In the genomic region with DNA sequence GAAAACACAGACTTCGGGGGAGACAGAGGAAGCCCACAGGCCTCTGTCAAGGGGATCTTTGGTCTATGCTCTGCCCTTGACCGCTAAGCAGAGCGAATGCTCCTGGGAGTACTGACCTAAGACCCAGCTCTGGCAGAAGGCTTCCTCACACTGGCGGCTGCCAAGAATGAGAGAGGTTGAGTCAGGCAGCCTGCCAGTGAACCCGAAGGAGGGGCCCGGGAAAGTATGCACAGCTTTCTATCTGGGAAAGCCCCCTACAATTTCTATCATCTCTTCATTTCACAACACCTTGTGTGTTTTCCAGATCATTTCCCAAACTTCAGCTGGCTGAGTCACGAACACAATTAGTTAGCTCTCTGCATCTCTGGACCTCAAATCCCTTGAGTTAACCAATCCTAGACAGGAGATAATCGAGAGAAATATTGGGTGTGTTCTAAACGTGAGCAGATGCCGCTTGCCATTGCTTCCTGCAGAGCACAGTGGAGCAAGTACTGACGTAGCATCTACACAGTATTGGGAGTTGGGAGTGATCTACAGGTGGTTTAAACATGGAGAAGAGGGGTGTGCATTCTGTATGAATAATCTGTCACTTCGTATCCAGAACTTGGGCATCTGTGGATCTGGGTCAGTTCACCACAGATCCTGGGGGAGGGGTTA, we compare ENCODE assay signal across 10 mouse cellular contexts. TPM values are rescaled to one million over a fixed set of nuclear protein-coding genes. Genes with fewer than 3 reads are reported as not detected.
DNase-seq lines count a peak whose midpoint lies in the region; ATAC-seq and TF ChIP-seq lines count a peak whose summit lies in the region.
"Had no signal": no experiment of that assay in that cellular context is flagged by ENCODE, and none has a peak within 500 bp of the region (broad histone marks: within the 10 kb centered on the region; RNA-seq: fewer than 3 reads in every experiment).

No protein-coding gene starts in this region.

- H3K27ac ChIP-seq in embryonic facial prominence, embryonic 15.5 days (replicated peaks) = peak overlapping the region; percentile 55
- no peak overlapping the region for H3K27ac ChIP-seq in cerebellum, adult 2 months (ENCODE audit: insufficient read depth, low read length)

- WGBS in embryonic facial prominence, embryonic 15.5 days = 44% methylated on average over 12 of the region's 12 CpGs
- 11% methylated on average over 12 of the region's 12 CpGs for WGBS in lung, adult 2 months
- WGBS in cerebellum, adult 2 months = 16% methylated on average over 12 of the region's 12 CpGs

- H3K4me1 ChIP-seq in embryonic facial prominence, embryonic 15.5 days = peaks cover 22% of the 10 kb centered on the region
- H3K4me1 ChIP-seq in lung, adult 2 months (ENCODE audit: control insufficient read depth, insufficient read depth, low read length) = peaks cover 24% of the 10 kb centered on the region
- 0 out of 2 replicates have a peak, but pooled peaks cover 6% of the 10 kb centered on the region for H3K4me1 ChIP-seq in cerebellum, adult 2 months (ENCODE audit: control insufficient read depth, insufficient read depth, low read length)

- H3K4me3 ChIP-seq in embryonic facial prominence, embryonic 15.5 days (replicated peaks) = no peak overlapping the region
- H3K4me3 ChIP-seq in lung, adult 2 months (replicated peaks; ENCODE audit: extremely low read depth, low read depth, low read length) = no peak overlapping the region
- no peak overlapping the region for H3K4me3 ChIP-seq in cerebellum, adult 2 months (replicated peaks; ENCODE audit: insufficient read depth, low read depth, low read length)

- no peaks in the 10 kb centered on the region for H3K36me3 ChIP-seq in embryonic facial prominence, embryonic 15.5 days

- ATAC-seq in embryonic facial prominence, embryonic 15.5 days (ENCODE audit: insufficient number of reproducible peaks, low FRiP score, low TSS enrichment, low read depth) = no peak
- no peak for ATAC-seq in inflammation-experienced regulatory T-cells, adult 6 months

- no peak for TF ChIP-seq POLR2A in lung, adult 2 months (IDR thresholded peaks at IDR 0.05; ENCODE audit: borderline replicate concordance, extremely low read depth, low read depth, low read length)
- no peak for TF ChIP-seq POLR2A in cerebellum, adult 2 months (IDR thresholded peaks at IDR 0.05; ENCODE audit: borderline replicate concordance, insufficient read depth, low read length)

- no peak overlapping the region for H3K9ac ChIP-seq in embryonic facial prominence, embryonic 15.5 days

- no peaks in the 10 kb centered on the region for H3K27me3 ChIP-seq in embryonic facial prominence, embryonic 15.5 days
- no peaks in the 10 kb centered on the region for H3K27me3 ChIP-seq in cerebellum, adult 2 months (ENCODE audit: control insufficient read depth, insufficient read depth, low read length)

- H3K4me2 ChIP-seq in embryonic facial prominence, embryonic 15.5 days (replicated peaks) = no peak overlapping the region

- DNase-seq in adrenal gland, adult (ENCODE audit: inconsistent age in 2 of 2, low spot score in 1 of 2) = peak; percentile 71 to 90
- DNase-seq in adrenal gland, postnatal 4 days (ENCODE audit: low spot score in 2 of 2) = no peak
- peak; percentile 71 for DNase-seq in heart, postnatal 4 days
- DNase-seq in lung, adult 2 months = peak; percentile 65
- DNase-seq in cerebellum, adult 2 months = no peak
- DNase-seq in left cerebral cortex, postnatal 25 days (ENCODE audit: low spot score in 2 of 2) = no peak

- H3K9me3 ChIP-seq in embryonic facial prominence, embryonic 15.5 days (replicated peaks) = no peaks in the 10 kb centered on the region

- intact Hi-C loops in left cerebral cortex, postnatal 25 days (cut with DNase I) = loop anchor here (5.0 kb wide), 1 partner anchor 100 kb away; no protein-coding TSS in a partner anchor

- no peak for TF ChIP-seq CTCF in lung, adult 2 months (IDR thresholded peaks at IDR 0.05; ENCODE audit: insufficient read depth, low read length)
- no peak for TF ChIP-seq CTCF in cerebellum, adult 2 months (IDR thresholded peaks at IDR 0.05; ENCODE audit: borderline replicate concordance, insufficient read depth, low read depth, low read length)

RNA-seq across cellular contexts. Expression of a gene that starts 9.8 kb away (rescaled TPM):
- 10 to 100 TPM; 68.7 to 72.6 TPM for total RNA-seq in adrenal gland, postnatal 4 days (2021)
- 60.4 and 61.7 TPM in 2 replicates for polyA plus RNA-seq in embryonic facial prominence, embryonic 15.5 days (2015; fragmentation: Nextera tagmentation; extraction: Ambion mirVana)
- total RNA-seq in heart, postnatal 4 days (2021) = 10 to 100 TPM; 29.9 to 33.8 TPM
- polyA plus RNA-seq in lung, adult 2 months (2012; rRNA removed) = 91.2 and 96.3 TPM in 2 replicates
- polyA plus RNA-seq in inflammation-experienced regulatory T-cells, adult 6 months (2017; shearing (Covaris generic)) = 10 to 100 TPM; 44.5 to 50.8 (median 46.5) TPM
- polyA plus RNA-seq in cerebellum, adult 2 months (2012; rRNA removed) = 33.9 and 35.5 TPM in 2 replicates
- total RNA-seq in left cerebral cortex, postnatal 25 days (2021) = 10 to 100 TPM; 20.5 to 20.6 TPM

RNA-seq across cellular contexts. Expression of a gene that starts 28.8 kb away (rescaled TPM):
- total RNA-seq in adrenal gland, postnatal 4 days (2021) = under 1 TPM in 1 of 2 experiments, not detected in 1; 0.59 TPM
- not detected in 2 replicates for polyA plus RNA-seq in embryonic facial prominence, embryonic 15.5 days (2015; fragmentation: Nextera tagmentation; extraction: Ambion mirVana)
- total RNA-seq in heart, postnatal 4 days (2021) = not detected
- not detected in 2 replicates for polyA plus RNA-seq in lung, adult 2 months (2012; rRNA removed)
- 1 to 10 TPM in 1 of 3 experiments, not detected in 2; 2.6 TPM for polyA plus RNA-seq in inflammation-experienced regulatory T-cells, adult 6 months (2017; shearing (Covaris generic))
- polyA plus RNA-seq in cerebellum, adult 2 months (2012; rRNA removed) = not detected in 2 replicates
- not detected for total RNA-seq in left cerebral cortex, postnatal 25 days (2021)
- total RNA-seq: common myeloid progenitor, adult 5-6 weeks had no signal
- polyA plus RNA-seq: neural tube, embryonic 11.5 days had no signal

RNA-seq across cellular contexts. Expression of a gene that starts 43.2 kb away (rescaled TPM):
- 100 to 1,000 TPM; 115 to 126 TPM for total RNA-seq in adrenal gland, postnatal 4 days (2021)
- polyA plus RNA-seq in embryonic facial prominence, embryonic 15.5 days (2015; fragmentation: Nextera tagmentation; extraction: Ambion mirVana) = 33.3 and 37.0 TPM in 2 replicates
- total RNA-seq in heart, postnatal 4 days (2021) = 10 to 100 TPM; 66.2 to 67.4 TPM
- polyA plus RNA-seq in lung, adult 2 months (2012; rRNA removed) = 46.5 and 53.1 TPM in 2 replicates
- polyA plus RNA-seq in inflammation-experienced regulatory T-cells, adult 6 months (2017; shearing (Covaris generic)) = 100 to 1,000 TPM in 2 of 3 experiments, 10 to 100 TPM in 1; 95.7 to 124 (median 113) TPM
- polyA plus RNA-seq in cerebellum, adult 2 months (2012; rRNA removed) = 9.1 and 10.4 TPM in 2 replicates
- 1 to 10 TPM; 9.1 to 9.7 TPM for total RNA-seq in left cerebral cortex, postnatal 25 days (2021)

Comparison
In these comparisons a context has a peak if more than half of its experiments do, and no peak if none do; other contexts are left out.
1. DNase-seq: peak in adrenal gland, adult (2 of 2), heart, postnatal 4 days (single experiment) and lung, adult 2 months (single experiment); none in adrenal gland, postnatal 4 days (0 of 2), cerebellum, adult 2 months (0 of 2) and left cerebral cortex, postnatal 25 days (0 of 2).